Comparison of ENCODE assay signal across 24 mouse cellular contexts in the genomic region with DNA sequence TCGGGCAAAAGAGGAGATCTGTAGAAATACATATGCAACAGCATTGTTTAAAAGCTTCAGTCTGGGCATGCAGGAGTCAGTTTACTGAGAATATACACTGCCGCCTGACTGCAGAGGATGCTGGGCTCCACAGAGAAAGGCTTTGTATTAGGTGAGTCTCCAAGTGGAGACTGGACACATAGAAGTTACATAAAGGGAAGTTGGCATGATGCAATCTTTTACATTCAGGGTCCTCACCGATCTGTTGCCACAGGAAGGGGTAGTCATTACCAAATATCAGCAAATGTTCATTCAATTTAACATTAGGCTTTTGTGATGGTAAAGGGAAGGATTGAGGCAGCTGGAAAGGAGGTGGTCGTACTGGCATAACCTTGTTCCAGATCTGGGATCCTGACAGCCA.
"Had no signal": no experiment of that assay in that cellular context is flagged by ENCODE, and none has a peak within 500 bp of the region (broad histone marks: within the 10 kb centered on the region; RNA-seq: fewer than 3 reads in every experiment).

No protein-coding gene starts in this region.

- H3K4me1 ChIP-seq: heart, embryonic 15.5 days; hindbrain, embryonic 10.5 days; hindbrain, embryonic 12.5 days; liver, embryonic 13.5 days had no signal

- H3K9me3 ChIP-seq: heart, embryonic 15.5 days; hindbrain, embryonic 12.5 days; intestine, embryonic 15.5 days; limb, embryonic 10.5 days; limb, embryonic 12.5 days; liver, embryonic 13.5 days had no signal

- H3K4me3 ChIP-seq: heart, adult 2 months; heart, embryonic 13.5 days; heart, embryonic 15.5 days; hindbrain, embryonic 10.5 days; hindbrain, embryonic 12.5 days; intestine, embryonic 15.5 days; left cerebral cortex, adult 2 months; limb, embryonic 10.5 days; limb, embryonic 12.5 days; liver, embryonic 13.5 days had no signal

- ATAC-seq: hindbrain, embryonic 16.5 days; inflammation-experienced regulatory T-cells, adult 6 months; intestine, embryonic 15.5 days; intestine, postnatal 0 days had no signal

- DNase-seq: gastrocnemius, postnatal 14 days; gastrocnemius, postnatal 36 days; heart, adult 2 months; heart, postnatal 4 days; kidney, adult 18-20 months; kidney, adult 8-10 months; kidney, postnatal 10 days; kidney, postnatal 25 days; kidney, postnatal 4 days; layer of hippocampus, adult 9-11 months; liver; liver, embryonic 13.5 days had no signal

- H3K36me3 ChIP-seq: heart, embryonic 13.5 days; heart, embryonic 15.5 days; hindbrain, embryonic 10.5 days; hindbrain, embryonic 12.5 days; intestine, embryonic 15.5 days; limb, embryonic 10.5 days; limb, embryonic 12.5 days; liver, embryonic 13.5 days had no signal

- H3K27me3 ChIP-seq: heart, embryonic 13.5 days; heart, embryonic 15.5 days; hindbrain, embryonic 12.5 days; intestine, embryonic 15.5 days had no signal

- H3K27ac ChIP-seq: heart, adult 2 months; heart, embryonic 13.5 days; heart, embryonic 15.5 days; hindbrain, embryonic 10.5 days; hindbrain, embryonic 12.5 days; hindbrain, embryonic 14.5 days; intestine, embryonic 15.5 days; left cerebral cortex, adult 2 months; limb, embryonic 10.5 days; limb, embryonic 12.5 days; liver, embryonic 13.5 days had no signal
